Mouse (Mus musculus): ENCODE results near the gene Dapk1. TPM values are rescaled to one million over a fixed set of nuclear protein-coding genes. Genes with fewer than 3 reads are reported as not detected.

The Dapk1 gene
- polyA plus RNA-seq, 1 experiment from 2014 or later = 54.7 TPM

DNA sequence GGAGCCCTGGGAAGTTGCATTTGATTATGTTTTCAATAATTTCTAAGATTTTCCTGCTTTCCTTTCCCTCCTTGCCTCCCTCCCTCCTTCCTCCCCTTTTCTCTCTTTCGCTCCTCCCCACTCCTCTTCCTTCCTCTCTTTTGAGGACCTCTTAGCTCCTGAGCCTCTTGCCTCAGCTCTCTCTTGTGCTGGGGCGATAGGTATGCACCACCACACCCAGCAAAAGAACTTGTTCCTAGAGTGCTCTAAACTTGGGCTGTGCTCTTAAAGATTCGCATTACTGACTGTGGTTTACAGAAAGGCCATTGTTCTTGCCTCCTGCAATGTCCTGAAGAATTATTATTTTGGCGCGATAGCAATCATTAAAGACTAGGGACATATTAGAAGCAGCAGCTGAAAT, 46.6 kb downstream of the Dapk1 start:
- Histone ChIP-seq H3K27ac (replicated peaks) (no peak overlapping the region), H3K9me3 (no peaks in the 10 kb centered on the region), H3K4me2 (replicated peaks) (no peak overlapping the region), H3K4me3 (no peak overlapping the region), H3K4me1 (no peaks in the 10 kb centered on the region; the same call in none of the 2 replicates), H3K9ac (replicated peaks) (no peak overlapping the region), H3K36me3 (0 out of 2 replicates have a peak, but pooled peaks cover 2% of the 10 kb centered on the region), H3K27me3 (no peaks in the 10 kb centered on the region)
- ATAC-seq (replicated peaks) = no peak
- WGBS = 96% methylated on average over 5 of the region's 5 CpGs

DNA sequence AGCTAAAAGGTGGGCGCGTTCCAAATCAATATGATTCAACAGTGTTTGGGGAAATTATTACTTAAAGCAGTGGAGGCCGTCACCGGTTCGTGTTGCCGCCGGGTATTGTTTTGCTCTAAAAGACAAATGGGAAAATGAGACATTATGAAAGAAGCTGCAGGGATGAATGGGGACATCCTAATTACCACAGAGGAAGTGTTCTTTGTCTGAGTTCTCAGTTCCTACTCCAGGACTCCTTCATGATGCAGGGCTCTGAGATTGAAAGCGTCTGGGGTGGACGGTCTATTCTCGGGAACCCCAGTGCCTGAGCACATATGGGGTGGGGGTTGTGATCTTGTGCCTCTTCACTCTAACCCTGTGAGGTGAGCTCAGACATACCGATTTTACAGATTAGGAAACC, 48.3 kb downstream of the Dapk1 start:
- Histone ChIP-seq H3K9me3 (no peaks in the 10 kb centered on the region), H3K9ac (replicated peaks) (no peak overlapping the region), H3K36me3 (0 out of 2 replicates have a peak, but pooled peaks cover 2% of the 10 kb centered on the region), H3K4me2 (replicated peaks) (no peak overlapping the region), H3K4me1 (no peaks in the 10 kb centered on the region), H3K4me3 (no peak overlapping the region), H3K27ac (replicated peaks) (no peak overlapping the region), H3K27me3 (no peaks in the 10 kb centered on the region)
- no peak for ATAC-seq (replicated peaks)
- 83% methylated on average over 11 of the region's 11 CpGs for WGBS

DNA sequence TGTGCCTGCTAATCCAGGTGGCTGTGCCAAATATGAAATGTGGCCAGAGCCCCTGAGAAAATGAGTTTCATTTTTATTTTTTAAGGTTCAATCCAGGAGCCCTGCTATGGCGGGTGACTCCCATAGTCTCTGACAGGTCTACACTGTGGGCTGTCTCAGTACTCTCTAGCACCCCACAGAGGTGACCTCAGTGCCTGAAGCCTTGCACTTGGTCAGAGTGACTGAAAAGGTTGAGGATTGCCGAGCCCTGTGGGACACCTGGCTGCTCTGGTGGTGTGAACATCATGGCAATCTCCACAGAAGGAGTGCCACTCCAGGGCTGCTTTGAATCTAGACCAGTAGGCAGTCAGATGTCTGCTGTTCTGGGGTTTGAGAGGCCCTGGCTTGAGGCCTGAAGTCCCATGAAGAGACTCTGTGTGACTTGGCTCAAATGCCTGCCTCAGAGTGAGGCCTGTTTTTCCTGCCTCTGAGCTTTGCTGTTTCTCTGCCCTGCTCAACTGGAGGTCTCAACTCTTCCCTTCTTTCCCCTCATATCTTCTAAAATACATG, 52.3 kb downstream of the Dapk1 start:
- Histone ChIP-seq H3K4me1 (no peaks in the 10 kb centered on the region), H3K4me3 (no peak overlapping the region), H3K27ac (replicated peaks) (no peak overlapping the region), H3K4me2 (replicated peaks) (no peak overlapping the region), H3K36me3 (0 out of 2 replicates have a peak, but pooled peaks cover 4% of the 10 kb centered on the region), H3K27me3 (no peaks in the 10 kb centered on the region), H3K9ac (replicated peaks) (no peak overlapping the region), H3K9me3 (no peaks in the 10 kb centered on the region)
- WGBS = 83% methylated on average over 2 of the region's 2 CpGs
- no peak for ATAC-seq (replicated peaks)

DNA sequence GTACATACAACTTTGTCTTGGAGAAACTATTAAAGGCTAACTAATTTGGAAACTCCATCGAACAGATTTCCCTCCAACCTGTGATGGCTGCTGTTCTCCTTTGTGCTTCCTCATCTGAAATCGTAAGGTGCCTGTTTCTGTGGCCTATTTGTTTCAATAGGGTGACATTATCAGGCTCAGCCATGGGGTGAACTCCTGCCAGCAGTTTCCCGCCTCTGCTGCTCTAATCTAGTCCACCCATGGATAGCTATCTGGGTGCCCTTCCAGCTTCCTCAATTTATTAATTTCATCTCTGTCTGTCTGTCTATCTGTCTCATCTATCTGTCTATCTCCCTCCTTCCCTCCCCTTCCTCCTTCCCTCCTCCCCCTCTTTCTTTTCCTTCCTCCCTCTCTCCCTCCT, 53.5 kb downstream of the Dapk1 start:
- H3K9me3 ChIP-seq = no peaks in the 10 kb centered on the region
- H3K27me3 ChIP-seq = no peaks in the 10 kb centered on the region
- no peak overlapping the region for H3K9ac ChIP-seq (replicated peaks)
- H3K36me3 ChIP-seq = 0 out of 2 replicates have a peak, but pooled peaks cover 4% of the 10 kb centered on the region
- H3K4me1 ChIP-seq = peaks cover 5% of the 10 kb centered on the region
- H3K27ac ChIP-seq (replicated peaks) = no peak overlapping the region
- no peak for ATAC-seq (replicated peaks)
- WGBS = 86% methylated on average over 3 of the region's 3 CpGs
- no peak overlapping the region for H3K4me3 ChIP-seq
- no peak overlapping the region for H3K4me2 ChIP-seq (replicated peaks)

DNA sequence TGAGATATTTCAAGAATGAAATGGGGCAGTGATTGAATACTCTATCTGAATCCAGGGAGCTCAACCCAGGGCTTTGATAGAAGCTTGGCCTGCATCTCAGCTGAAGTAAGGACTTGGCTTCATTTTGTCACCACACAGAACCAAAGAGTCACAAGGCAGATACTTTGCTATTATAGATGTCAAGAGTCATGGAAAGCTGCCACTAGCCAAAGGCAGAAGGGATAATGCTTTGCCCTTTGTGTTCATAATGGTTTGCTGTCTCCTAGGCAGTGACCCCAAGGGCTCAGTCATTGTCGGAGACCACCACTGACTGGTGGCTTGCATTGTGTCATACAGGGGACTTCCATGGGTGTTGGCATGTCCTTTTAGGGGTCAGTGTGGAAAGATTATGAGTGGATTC, 57.9 kb downstream of the Dapk1 start:
- peaks cover 11% of the 10 kb centered on the region for H3K4me1 ChIP-seq
- no peak overlapping the region for H3K9ac ChIP-seq (replicated peaks)
- no peaks in the 10 kb centered on the region for H3K9me3 ChIP-seq
- WGBS = 84% methylated on average over 1 of the region's 1 CpGs
- ATAC-seq (replicated peaks) = no peak
- H3K27me3 ChIP-seq = no peaks in the 10 kb centered on the region
- no peak overlapping the region for H3K4me2 ChIP-seq (replicated peaks)
- 0 out of 2 replicates have a peak, but pooled peaks cover 4% of the 10 kb centered on the region for H3K36me3 ChIP-seq
- no peak overlapping the region for H3K27ac ChIP-seq (replicated peaks)
- H3K4me3 ChIP-seq = no peak overlapping the region

DNA sequence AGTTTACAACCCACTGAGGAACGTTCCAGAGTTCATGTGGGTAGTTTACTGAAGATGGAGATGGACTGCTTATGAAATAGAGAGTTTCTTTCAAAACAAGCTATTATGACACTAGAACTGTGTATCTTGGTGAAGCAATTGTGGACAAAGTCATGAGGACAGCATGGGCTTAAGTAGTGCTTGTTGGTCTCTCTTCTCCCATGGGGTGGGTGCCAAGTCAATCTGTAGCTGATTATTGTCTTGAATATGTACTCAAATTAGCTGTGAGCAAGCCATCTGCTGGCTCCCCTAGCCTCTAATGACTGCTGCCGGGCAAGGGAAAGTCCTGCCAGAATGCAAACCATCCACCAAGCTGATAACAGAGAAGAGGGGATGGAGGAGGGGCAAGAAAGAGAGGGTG, 58.3 kb downstream of the Dapk1 start:
- Histone ChIP-seq H3K9ac (replicated peaks) (no peak overlapping the region), H3K4me3 (no peak overlapping the region), H3K9me3 (no peaks in the 10 kb centered on the region), H3K27me3 (no peaks in the 10 kb centered on the region), H3K27ac (replicated peaks) (peak overlapping the region; percentile 29; the same call in 1 of the 2 replicates), H3K4me2 (replicated peaks) (no peak overlapping the region), H3K36me3 (0 out of 2 replicates have a peak, but pooled peaks cover 4% of the 10 kb centered on the region), H3K4me1 (peaks cover 11% of the 10 kb centered on the region)
- no peak; the same call in 1 of the 2 replicates for ATAC-seq (replicated peaks)
- 61% methylated on average over 2 of the region's 2 CpGs for WGBS

DNA sequence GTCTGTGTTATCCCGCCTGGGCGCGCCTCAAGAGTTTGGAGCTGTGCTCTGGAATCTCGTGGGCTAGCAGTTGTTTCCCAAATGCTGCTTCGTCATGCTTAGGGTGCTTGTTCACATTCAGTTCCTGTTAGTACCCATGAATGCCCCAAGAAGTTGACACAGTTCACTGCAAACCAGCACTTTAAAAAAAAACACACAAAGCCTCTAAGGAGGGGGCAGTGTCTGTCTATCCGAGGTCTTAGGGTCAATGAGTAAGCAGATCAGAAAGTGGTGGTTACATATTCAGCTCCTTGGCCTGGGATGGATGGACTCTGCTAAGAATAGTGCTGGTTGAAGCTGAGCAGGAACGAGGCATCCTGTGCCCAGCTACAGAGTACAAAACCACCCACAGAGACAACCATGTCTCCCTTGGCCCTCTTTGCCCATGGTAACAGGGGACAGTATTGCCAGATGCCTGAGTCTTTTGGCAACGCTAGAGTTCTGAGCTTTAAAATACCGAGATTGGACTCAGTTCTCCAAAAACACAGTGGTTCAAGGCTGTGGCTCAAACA, 59.0 kb downstream of the Dapk1 start:
- no peaks in the 10 kb centered on the region for H3K9me3 ChIP-seq
- no peak overlapping the region for H3K4me3 ChIP-seq
- no peak overlapping the region for H3K27ac ChIP-seq (replicated peaks)
- no peak for ATAC-seq (replicated peaks)
- H3K4me1 ChIP-seq = peaks cover 11% of the 10 kb centered on the region
- 0 out of 2 replicates have a peak, but pooled peaks cover 4% of the 10 kb centered on the region for H3K36me3 ChIP-seq
- H3K4me2 ChIP-seq (replicated peaks) = no peak overlapping the region
- H3K9ac ChIP-seq (replicated peaks) = no peak overlapping the region
- H3K27me3 ChIP-seq = no peaks in the 10 kb centered on the region
- 83% methylated on average over 9 of the region's 9 CpGs for WGBS

DNA sequence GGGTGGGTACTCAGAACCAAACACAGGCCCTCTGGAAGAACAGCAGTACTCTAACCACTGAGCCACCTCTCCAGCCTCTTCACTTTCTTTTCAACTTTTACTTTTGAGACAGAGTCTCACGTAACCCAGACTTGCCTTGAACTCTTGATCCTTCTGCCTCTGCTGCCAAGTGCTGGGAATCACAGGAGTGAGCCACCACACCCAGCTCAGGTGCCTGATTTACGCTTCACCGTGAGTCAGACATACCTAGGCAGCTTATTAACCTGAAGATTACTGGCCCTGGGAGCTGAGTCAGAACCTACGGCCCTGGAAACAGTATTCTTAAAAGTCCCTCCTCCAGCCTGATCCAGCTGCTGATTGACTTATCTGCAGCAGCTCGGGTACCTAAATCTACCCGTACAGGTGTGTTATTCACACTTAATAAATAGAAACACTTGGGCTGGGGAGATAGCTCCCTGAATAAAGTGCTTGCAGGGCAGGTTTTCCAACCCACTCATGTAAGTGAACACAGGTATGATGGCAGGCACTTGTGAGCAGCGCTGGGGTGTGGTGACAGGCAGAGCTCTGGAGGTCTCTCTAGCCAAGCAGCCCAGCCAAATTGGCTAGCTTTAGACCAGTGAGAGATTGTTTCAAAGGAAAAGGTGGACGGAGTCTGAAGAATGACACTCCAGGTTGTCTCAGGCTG, 60.9 kb downstream of the Dapk1 start:
- 95% methylated on average over 8 of the region's 8 CpGs for WGBS
- no peak overlapping the region for H3K4me2 ChIP-seq (replicated peaks)

DNA sequence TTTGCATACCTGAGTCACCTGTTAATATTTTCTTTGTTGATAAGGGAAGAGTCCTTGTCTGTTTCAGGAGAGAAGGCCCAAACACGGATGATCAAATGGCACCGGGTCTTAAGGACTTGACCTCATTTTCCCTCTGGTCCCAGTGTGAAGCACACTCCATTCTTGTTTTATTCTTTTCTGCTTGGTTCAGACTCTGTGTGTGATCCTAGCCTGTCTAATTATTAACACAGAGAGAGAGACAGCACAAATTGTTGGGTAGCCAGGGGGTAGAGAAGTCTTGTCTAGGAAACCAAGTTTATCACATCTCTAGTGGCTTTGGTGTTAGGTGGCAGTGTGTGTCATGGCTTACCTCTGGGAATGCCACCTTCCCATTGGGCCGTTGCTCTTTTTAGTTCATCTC, 62.3 kb downstream of the Dapk1 start:
- no peak overlapping the region for H3K4me2 ChIP-seq (replicated peaks)
- H3K27me3 ChIP-seq = no peaks in the 10 kb centered on the region
- H3K27ac ChIP-seq (replicated peaks) = no peak overlapping the region
- peaks cover 11% of the 10 kb centered on the region for H3K4me1 ChIP-seq
- 78% methylated on average over 3 of the region's 3 CpGs for WGBS
- H3K4me3 ChIP-seq = no peak overlapping the region
- no peak overlapping the region for H3K9ac ChIP-seq (replicated peaks)
- ATAC-seq (replicated peaks) = no peak
- H3K9me3 ChIP-seq = no peaks in the 10 kb centered on the region
- 0 out of 2 replicates have a peak, but pooled peaks cover 3% of the 10 kb centered on the region for H3K36me3 ChIP-seq

More for the DNA sequence above, 60.9 kb downstream of the Dapk1 start:
- Histone ChIP-seq H3K9me3 (no peaks in the 10 kb centered on the region), H3K36me3 (0 out of 2 replicates have a peak, but pooled peaks cover 4% of the 10 kb centered on the region), H3K4me1 (peaks cover 11% of the 10 kb centered on the region), H3K4me3 (no peak overlapping the region), H3K27me3 (no peaks in the 10 kb centered on the region), H3K9ac (replicated peaks) (no peak overlapping the region), H3K27ac (replicated peaks) (no peak overlapping the region)
- no peak for ATAC-seq (replicated peaks)

DNA sequence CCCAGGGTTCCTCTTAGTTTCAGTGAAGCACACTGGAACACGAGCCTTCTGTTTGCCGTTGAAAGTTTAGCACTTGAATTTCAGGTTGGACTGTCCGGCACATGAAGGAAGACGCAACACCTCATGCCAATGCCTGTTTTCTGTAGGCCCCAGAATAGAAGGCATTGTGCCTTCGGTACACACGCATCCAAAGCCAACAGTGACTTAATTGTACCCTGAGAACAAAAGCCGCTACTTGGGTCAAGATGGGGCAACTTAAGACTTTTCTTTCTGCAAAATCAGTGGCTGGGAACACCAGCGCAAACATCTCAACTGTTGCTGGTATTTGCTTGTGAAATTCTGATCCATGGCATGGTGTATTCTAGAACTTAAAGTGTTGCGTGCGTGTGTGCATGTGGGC, 63.1 kb downstream of the Dapk1 start:
- Histone ChIP-seq H3K36me3 (no peaks in the 10 kb centered on the region), H3K9ac (replicated peaks) (no peak overlapping the region), H3K4me2 (replicated peaks) (no peak overlapping the region), H3K4me1 (peaks cover 9% of the 10 kb centered on the region), H3K27ac (replicated peaks) (no peak overlapping the region), H3K4me3 (no peak overlapping the region), H3K27me3 (no peaks in the 10 kb centered on the region), H3K9me3 (no peaks in the 10 kb centered on the region)
- 83% methylated on average over 10 of the region's 10 CpGs for WGBS
- no peak for ATAC-seq (replicated peaks)

DNA sequence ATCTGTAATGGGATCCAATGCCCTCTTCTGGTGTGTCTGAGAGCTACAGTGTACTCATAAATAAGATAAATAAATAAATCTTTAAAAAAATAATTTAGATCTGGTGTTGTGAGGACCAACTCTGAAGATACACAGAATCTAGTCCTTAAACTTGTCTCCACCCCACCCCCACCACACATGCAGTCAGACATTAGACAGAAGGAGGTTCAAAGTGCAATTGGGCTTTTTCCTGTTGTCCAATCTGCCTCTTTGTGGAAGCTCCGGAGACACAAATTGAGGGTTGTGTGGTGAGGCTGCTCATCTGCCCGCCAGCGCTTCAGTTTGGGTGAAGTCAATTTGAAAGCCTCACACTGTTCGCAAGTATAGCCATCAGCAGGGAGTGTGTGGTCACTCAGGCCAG, 63.7 kb downstream of the Dapk1 start:
- Histone ChIP-seq H3K4me2 (replicated peaks) (no peak overlapping the region), H3K27me3 (no peaks in the 10 kb centered on the region), H3K27ac (replicated peaks) (no peak overlapping the region), H3K4me3 (no peak overlapping the region), H3K9ac (replicated peaks) (no peak overlapping the region), H3K4me1 (peaks cover 4% of the 10 kb centered on the region), H3K36me3 (no peaks in the 10 kb centered on the region), H3K9me3 (no peaks in the 10 kb centered on the region)
- WGBS = 90% methylated on average over 4 of the region's 4 CpGs
- no peak for ATAC-seq (replicated peaks)

DNA sequence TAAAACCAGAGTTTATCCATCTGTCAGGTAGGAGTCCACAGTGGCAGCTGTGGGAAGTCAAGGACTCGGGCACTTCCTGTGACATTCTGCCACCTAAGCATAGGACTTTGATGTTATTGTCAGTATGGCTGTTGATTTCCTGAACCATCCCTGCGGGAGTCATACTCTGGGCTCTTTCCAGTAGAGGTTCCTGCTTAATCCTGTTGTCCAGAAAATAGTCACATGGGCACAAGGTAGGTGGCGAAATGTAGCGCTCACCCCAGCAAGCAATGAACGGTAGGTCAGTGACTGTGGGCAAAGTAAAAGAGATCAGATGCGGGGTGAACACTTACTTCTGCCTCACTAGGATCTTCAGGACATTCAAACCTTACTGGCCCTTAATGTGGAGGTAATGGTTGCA, 66.3 kb downstream of the Dapk1 start:
- H3K27ac ChIP-seq (replicated peaks) = no peak overlapping the region
- H3K4me3 ChIP-seq = no peak overlapping the region
- no peak overlapping the region for H3K9ac ChIP-seq (replicated peaks)
- WGBS = 82% methylated on average over 6 of the region's 6 CpGs
- H3K36me3 ChIP-seq = no peaks in the 10 kb centered on the region
- no peaks in the 10 kb centered on the region for H3K27me3 ChIP-seq
- H3K4me2 ChIP-seq (replicated peaks) = no peak overlapping the region
- no peaks in the 10 kb centered on the region; the same call in 1 of the 2 replicates for H3K4me1 ChIP-seq
- no peak for ATAC-seq (replicated peaks)
- H3K9me3 ChIP-seq = no peaks in the 10 kb centered on the region

All from forebrain, embryonic 15.5 days (tissue).